Mouse (Mus musculus) layer of hippocampus, adult 18-20 months (tissue): ENCODE measurements around the gene Wdr46. TPM values are rescaled to one million over a fixed set of nuclear protein-coding genes. Genes with fewer than 3 reads are reported as not detected.
"Not testable (repeated sequence)": the region's sequence is repeated elsewhere in the genome, so short reads cannot be mapped to it uniquely, and the experiment has no call there.

Experiments used
- DNase-seq, 2 experiments: peaks; one replicate each; pipeline ENCODE4 v3.0.0; 2022; ENCODE audit warnings: low spot score in 2 of 2
- total RNA-seq, 2 experiments: library from RNA; stranded (reverse); gene quantifications; 2 replicates each; pipeline ENCODE4 v1.2.3; 2021

Gene Wdr46
- total RNA-seq, 2 experiments from 2014 or later: 13.2 to 15.5 TPM

GRCm38 (mm10) chr17:33951021-33951946 lies 10.8 kb downstream of the Wdr46 start, which contains the start of gene B3galt4:
Gene B3galt4 (minus strand): TSS chr17:33951488.
- DNase-seq: peak; percentile 70 to 82

GRCm38 (mm10) chr17:33952015-33952414 lies 11.6 kb downstream of the Wdr46 start:
- not testable (repeated sequence) for DNase-seq

GRCm38 (mm10) chr17:33952879-33953278 lies 12.4 kb downstream of the Wdr46 start:
- DNase-seq: no peak

GRCm38 (mm10) chr17:33953310-33953709 lies 12.8 kb downstream of the Wdr46 start:
- no peak for DNase-seq

GRCm38 (mm10) chr17:33953961-33954565 lies 13.6 kb downstream of the Wdr46 start:
- DNase-seq: no peak

- no peak for DNase-seq
These were observed 14.4 kb downstream of the Wdr46 start for GRCm38 (mm10) chr17:33954646-33955554.

GRCm38 (mm10) chr17:33955555-33956214 lies 15.2 kb downstream of the Wdr46 start, which contains the start of the genes Vps52 and Rps18:
Gene Vps52 (plus strand): TSS chr17:33955812.
Gene Rps18 (minus strand): TSS chr17:33956001.
- DNase-seq: peak; percentile 96 to 99

GRCm38 (mm10) chr17:33956336-33956735 lies 15.9 kb downstream of the Wdr46 start:
- DNase-seq: no peak

GRCm38 (mm10) chr17:33957493-33957892 lies 17.0 kb downstream of the Wdr46 start:
- no peak for DNase-seq

- no peak for DNase-seq
These were observed 18.0 kb downstream of the Wdr46 start for GRCm38 (mm10) chr17:33958451-33958850.

- no peak for DNase-seq
These were observed 18.7 kb downstream of the Wdr46 start for GRCm38 (mm10) chr17:33959135-33959534.

- no peak for DNase-seq
These were observed 19.5 kb downstream of the Wdr46 start for GRCm38 (mm10) chr17:33959948-33960347.

GRCm38 (mm10) chr17:33962876-33963275 lies 22.4 kb downstream of the Wdr46 start:
- DNase-seq: no peak

GRCm38 (mm10) chr17:33965082-33965845 lies 24.8 kb downstream of the Wdr46 start:
- no peak for DNase-seq

- no peak for DNase-seq
These were observed 25.5 kb downstream of the Wdr46 start for GRCm38 (mm10) chr17:33965846-33966550.

GRCm38 (mm10) chr17:33968489-33968888 lies 28.0 kb downstream of the Wdr46 start:
- DNase-seq: peak in 1 of 2 experiments; percentile 84

GRCm38 (mm10) chr17:33968927-33969326 lies 28.5 kb downstream of the Wdr46 start:
- DNase-seq: no peak

- DNase-seq: no peak
These were observed 28.9 kb downstream of the Wdr46 start for GRCm38 (mm10) chr17:33969394-33969793.

GRCm38 (mm10) chr17:33972691-33973090 lies 32.2 kb downstream of the Wdr46 start:
- no peak for DNase-seq
